Mouse (Mus musculus) E14TG2a.4 (cell line): ENCODE results near the gene Gas7.

Experiments used
- CTCF ChIP-seq: conservative IDR thresholded peaks from 2 replicates; pipeline ENCODE4 v1.5.1; 2014; ENCODE audit warnings: low read length
- NANOG ChIP-seq: IDR thresholded peaks from 2 replicates; pipeline ENCODE4 v1.6.1; 2014; ENCODE audit warnings: borderline replicate concordance, low read length, mixed read lengths
- POU5F1 ChIP-seq: IDR thresholded peaks from 2 replicates; pipeline ENCODE4 v1.6.1; 2014; ENCODE audit warnings: low read length, borderline replicate concordance

DNA sequence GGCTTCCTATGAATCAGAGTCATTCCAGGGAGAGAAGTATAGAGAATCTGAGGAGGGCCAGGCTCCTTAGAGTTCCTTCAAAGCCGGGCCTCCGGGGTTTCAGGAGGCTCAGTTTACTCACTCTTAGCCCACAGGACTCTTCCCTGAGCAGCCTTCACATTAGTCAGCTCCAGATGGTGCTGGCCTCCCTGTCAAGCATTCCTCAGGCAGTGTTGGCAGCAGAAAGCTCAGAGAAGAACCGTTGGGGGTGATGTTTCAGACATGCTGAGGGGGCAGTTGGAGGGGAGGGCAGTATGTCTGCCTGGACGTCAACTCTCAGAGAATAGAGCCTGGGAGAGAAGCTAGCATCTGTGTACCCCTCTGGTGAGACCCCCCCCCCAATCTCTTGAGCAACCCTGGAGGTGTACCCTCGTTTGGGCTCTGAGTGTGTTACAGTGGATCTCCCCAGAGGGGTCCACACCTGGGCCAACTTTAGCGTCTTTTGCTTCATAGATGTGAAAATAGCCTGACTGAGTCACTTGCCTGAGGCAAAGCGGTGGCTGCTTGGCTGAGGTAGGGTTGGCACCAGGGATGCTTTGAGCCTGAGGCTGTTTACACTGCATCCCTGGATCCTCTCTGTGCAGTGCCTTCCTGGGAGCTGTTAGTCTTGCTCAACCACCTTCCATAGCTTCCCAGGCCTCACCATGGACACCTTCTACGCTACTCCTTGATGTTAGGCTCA lies 145.6 kb downstream of the Gas7 start:
- no peak for TF ChIP-seq CTCF
- TF ChIP-seq POU5F1, result no peak
- no peak for TF ChIP-seq NANOG
